Mouse (Mus musculus) thymus, postnatal 14 days (tissue): ENCODE measurements at regions not wholly inside any gene's neighbourhood (a gene's known extent, or its start where the extent isn't known, plus 50 kb on each side); places are given as distances from the start of the nearest gene placed in this dataset.

Source experiments
- DNase-seq: peaks from one replicate; pipeline ENCODE4 v3.0.0; 2021

DNA sequence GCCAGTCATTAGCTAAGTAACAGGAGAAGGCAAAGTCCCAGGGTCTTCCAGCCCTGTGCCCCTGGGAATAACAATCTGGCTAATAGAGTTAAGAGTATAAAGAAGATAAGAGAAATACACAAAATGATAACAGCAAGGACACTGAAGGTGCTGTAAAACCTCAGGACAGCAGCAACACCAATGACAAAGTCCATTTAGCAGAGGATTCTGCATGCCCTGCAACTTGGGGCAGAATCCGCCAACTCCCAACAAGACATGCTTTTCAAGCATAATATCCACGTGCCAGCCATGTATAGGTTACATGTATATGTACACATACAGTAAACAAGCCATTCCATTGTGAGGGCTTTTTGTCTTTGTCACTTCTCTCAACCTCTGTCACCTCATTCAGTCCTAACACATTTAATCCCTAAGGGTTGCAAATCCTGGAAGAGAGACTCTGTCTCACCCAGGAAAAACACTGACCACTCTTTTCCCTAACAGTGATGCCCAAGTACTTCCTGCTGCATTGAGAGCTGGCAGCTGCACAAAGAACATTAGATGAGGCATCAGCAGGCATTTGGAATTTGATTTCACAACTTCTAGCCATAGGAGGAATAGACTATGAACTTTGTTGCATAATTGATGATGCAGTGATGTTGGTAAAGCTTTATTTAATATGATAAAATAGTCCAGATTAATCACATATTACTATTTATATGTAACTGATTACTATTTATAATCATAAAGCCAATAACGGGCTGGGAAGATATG, 105.8 kb upstream of the Slc4a7 start:
- no peak for DNase-seq

DNA sequence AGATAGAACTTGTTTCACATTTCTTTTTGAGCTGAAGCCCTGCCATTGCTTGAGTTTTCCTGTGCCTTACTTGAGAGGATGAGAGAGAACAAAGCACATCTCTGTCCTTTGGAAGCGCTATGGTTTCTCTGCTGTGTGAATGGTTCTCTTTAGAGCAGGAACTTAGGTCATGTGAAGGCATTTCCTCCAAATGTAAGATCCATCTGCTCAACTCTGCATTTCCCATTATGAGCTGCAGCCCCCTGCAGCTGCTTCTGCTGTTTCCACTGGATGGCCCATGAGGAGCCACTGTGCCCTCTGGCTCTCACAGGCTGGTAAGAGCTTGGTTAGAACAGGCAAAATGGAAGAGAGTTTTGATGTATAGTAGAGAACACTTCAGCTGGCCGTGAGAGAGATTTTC, 102.5 kb upstream of the Slc4a7 start:
- no peak for DNase-seq

DNA sequence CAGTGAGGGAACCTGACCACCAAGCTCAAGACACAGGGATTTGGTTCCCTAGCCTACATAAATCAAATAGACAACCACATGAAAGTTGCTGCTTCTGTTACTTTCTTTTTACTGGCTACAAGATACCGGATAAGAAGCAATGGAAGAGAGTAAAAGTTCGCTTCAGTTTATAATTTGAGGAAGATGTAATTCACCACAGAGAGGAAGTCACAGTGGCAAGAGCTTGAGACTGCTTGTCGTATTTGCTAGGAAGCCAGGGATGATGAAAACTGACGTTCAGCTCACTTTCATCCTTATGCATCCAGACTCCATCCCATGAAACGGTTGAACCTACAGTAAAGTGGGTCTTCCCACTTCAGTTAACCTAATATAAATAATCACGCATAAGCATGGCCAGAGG, 102.1 kb upstream of the Slc4a7 start:
- DNase-seq = no peak

DNA sequence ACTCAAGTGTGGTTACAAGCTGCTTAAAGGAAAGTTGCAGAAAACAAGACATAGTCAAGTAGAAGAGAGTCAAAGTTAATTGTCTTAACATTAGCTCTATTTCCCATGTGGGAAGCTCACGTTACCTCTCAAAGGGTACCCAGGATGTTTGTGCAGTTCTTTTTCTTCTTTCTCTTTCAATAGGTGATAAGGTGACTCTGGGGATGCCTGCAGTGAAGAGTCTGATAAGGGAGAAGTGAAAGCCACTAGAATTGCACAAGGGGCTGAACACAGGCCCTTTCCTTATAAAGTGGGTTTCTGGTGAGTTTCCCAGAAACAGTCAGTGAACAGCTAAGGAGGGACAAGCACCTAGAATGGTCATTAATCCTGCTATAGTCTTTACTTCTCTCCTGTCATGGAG, 98.6 kb upstream of the Slc4a7 start:
- no peak for DNase-seq

DNA sequence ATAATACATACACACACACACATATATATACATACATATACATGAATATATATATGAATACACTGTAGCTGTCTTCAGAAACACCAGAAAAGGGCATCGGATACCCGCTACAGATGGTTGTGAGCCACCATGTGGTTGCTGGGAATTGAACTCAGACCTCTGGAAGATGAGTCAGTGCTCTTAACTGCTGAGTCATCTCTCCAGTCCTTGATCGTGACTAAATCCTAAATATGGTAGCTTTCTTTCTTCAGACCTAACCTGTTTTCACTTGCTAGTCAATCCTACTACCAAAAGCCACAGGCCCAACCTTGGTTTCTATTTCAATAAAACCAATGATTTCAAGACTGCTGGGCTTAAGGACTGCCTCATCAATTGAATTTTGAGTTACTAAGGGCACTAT, 95.0 kb upstream of the Slc4a7 start:
- no peak for DNase-seq

DNA sequence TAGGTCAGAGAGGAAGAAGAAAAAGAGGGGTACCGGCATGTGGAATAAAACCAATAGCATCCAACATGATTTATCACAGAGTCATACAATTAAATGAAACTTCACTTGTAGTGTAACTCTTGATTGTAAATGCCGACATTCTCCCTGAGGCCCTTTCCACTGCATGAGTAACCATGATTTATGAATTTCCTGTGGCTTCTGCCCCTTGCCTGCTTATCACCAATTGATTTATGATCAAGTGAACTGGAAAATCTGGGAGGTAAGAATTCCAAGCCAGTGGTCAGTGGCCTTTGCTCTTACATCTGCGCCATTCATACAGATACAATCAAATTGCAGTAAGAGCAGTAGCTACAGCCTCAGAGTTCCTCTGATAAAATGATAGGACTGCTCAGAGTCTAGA, 89.8 kb upstream of the Slc4a7 start:
- no peak for DNase-seq

DNA sequence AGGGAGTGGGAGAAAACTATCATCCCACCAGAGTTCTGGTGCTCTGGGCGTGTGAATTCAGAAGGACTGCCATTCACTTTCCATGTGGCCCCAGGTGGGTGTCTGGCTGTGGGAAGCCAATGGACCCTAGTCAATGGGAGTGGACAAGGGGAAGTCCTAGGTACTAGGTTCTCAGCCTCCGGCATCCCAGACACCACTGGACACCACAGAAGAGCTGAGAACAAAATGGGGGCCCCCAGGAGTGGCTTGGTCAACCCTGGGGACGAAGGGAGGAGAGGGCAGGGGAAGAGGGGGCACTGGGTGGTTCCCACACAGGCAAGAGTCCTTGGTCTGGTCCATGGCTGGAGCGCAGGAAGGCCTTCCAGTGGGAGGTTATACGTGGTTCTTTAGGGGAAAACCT, 81.8 kb upstream of the Slc4a7 start:
- no peak for DNase-seq

DNA sequence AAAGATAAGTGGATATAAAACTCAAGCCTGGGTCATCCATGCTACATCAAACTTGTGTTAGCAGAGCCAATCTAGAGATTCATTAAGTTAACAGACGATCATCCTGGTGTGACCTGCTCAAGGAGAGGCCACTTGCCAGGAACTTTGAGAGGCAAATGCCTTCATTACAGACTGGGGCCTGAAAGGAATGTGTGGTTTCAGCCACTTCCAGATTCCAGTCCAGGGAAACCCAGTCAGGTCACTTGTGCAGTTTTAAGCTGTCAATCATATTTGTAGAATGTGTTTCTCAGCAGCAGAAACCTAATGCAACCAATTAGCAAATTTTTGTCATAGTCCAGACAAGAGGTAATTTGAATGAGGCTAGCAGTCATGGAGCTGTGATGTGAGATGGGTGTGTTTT, 73.4 kb upstream of the Slc4a7 start:
- no peak for DNase-seq

DNA sequence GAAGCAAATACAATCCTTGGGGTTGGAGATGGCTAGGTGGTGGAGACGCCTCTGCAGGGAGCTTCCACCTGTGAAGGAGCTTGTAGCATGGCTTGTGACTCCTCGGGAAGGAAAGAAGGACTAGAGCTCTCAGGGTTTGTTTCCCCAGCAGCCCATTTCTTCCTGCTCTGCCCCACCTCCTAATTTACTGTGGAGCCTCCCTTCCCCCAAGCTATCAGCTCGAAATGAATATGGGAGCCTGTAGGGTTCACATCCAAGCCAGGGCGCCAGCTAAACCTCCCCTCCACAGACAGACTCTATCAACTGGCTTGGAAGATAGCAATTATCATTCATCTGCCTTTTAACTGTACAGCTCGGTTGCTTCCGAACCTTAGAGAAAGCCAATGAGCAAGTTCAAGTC, 70.3 kb upstream of the Slc4a7 start:
- no peak for DNase-seq

DNA sequence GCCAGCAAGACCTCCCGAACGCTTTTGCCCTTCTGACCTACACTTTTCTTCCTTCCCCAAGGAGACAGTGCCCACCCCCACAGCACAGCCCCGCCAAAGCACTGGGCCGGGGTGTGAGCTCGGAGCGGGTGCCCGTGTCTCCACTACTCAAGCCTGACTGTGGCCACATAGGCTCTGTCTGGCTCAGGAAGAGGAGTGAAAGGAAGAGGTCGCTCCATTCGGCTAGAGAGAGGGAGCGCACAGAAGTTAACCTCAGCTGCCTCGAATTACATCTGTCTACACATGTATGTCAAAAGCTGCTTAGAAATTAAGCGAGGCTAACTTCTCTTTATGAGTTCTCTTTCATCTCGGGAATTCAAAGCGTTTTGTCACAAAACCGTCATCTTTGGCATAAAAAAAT, 69.6 kb upstream of the Slc4a7 start:
- DNase-seq = peak; percentile 36

DNA sequence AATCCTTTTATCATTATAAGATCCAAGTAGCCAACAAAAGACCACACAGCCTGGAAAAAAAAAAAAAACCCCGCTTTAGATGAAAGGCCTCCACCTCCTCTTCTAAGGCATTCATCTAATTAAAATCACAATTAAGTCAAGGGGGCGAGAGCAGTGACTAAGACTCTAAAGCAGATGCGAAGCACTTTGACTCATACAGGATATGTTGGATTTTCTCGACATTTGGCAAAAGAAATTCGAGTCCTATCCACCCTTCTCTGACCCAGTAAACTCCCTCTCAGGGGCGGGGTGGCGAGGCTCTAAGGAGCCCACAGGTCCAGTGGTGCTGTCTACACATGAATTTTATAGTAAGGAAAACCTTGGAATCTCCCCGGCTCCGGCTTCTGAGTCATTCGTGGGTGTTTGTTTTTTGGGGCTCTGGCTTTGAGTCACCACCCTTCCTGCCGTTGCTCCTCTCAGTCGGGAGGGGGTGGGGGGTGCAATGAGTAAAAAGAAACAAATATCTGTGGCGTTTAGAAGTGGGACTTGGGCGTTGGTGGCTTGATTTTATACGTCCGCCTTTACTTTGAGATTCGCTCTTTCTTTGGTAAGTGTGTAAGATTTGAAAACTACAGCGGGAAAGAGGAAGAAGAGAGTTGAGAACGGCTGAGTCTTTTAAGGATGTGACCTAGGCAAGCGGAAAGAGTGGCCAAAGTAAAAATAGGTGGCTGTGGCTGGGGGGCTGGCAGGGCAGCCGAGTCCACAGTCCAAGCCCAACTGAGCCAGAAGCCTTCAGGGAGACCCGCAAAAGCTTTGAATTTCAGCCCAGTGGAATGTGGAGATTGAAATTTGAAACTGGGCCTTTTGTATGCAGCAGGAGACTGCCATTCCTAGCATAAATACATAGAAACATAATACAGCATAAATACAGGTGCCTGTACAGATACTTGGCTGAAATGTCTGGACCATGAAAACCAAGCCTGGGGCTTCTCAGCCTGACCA, 68.8 kb upstream of the Slc4a7 start:
- peak; percentile 54 for DNase-seq

DNA sequence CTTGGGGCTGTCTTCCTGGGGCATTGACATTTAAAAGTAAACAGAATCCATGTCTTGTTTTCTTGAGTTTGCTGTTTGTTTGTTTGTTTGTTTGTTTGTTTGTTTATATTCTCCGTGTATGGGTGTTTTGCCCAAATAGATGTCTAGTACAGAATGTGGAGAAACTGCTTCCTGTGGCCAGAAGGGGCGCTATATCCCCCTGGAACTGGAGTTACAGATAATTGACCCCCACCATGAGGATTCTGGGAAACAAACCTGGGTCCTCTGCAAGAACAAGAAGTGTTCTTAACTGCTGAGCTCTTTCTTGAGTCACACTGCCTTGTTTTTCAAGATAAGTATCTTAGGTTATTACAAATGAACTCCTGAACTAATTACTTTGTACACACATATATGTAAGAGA, 68.1 kb upstream of the Slc4a7 start:
- no peak for DNase-seq

DNA sequence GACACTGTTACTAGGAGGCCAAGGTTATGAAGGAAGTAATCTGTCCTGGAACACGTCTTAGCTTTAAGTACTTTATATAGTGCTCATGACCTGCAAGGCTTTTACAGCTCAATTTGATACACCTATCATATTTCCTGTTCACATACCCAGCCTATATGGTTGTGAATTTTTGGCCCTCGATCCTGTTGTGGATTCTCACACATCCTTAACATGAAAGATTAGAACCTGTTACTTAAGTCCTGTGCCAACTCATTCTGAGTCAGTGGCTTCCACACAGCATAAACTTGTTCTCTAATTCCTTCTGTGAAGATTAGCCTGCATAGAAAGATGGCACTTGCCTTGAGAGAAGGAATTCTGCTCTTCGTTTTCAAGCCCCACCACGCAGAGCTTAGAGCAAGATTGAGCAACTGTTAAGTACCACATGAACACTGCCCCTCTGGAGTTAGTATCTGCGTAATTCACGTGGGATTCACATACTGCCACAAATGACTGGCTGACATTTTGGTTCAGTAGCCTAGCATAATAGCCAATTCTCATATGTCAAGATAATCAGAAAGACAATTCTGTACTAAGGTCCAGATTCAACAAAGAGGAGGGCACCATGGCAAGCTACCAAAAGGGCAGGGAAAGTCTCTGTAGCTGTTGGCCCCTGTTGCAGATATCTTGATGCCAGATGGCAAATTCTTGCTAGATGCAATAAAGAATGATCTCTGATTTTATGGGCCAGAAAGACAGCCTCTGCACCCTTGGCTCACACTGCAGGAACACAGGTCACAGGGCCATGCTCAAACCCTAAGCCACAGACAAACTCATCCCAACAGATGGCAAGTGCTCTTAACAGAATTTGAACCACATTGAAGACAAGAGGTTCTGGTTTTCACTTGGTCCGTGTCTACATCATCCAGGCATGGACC, 62.7 kb upstream of the Slc4a7 start:
- no peak for DNase-seq

DNA sequence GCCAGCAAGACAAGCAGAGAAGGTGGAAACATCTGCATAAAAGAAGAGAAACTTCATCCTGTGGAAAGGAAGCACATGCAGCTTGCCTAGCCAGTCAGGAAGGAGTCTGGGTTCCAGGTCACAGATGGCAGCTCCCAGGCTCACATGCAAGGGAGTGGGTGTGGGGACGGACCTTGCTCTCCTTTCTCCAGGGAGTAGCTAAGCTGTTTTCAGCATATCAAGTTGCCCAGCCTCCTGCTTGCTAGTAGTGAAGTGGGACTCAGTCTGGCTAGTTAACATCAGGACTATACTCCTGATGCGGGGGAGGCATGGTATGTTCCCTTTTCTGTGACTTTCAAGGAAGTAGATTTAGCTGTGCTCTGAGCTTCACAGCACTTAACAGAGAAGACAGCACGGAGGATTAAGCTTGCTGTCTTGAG, 62.0 kb upstream of the Slc4a7 start:
- DNase-seq = no peak

DNA sequence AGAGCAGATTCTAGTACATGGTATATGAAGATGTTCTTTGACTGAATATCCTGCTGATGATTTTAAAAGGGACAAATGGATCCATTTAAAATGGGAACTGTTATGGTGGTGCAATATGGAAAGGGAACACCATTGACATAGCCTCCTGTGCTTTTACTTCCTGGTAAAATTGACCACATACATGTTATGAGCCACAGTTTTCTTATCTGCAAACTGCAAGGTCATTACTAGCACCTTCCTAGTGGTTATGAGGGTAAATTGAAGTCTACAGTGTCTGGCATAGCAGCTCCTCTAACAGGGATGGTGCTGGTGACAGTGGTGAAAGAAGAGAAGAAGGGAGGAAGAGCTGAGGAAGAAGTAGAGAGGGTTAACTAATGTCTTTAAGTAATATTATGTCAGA, 61.5 kb upstream of the Slc4a7 start:
- DNase-seq = no peak

DNA sequence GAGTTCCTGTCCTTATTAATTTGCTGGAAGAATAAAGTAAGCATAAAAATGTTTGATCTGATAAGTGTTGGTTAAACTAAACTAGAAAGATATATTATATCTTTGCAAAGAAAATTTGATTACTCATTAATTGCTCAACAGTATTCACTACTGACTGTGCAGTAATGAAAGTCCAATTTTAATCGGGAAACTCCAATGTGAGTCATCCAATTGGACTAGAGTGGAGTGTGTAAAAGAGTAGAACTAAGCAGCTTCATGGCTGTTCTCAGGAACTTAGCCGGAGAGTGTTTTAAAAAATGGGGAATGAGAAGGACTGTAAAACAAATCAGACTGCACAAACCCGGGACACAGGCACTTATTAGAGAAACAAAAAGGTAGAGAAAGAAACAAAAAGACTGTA, 58.5 kb upstream of the Slc4a7 start:
- no peak for DNase-seq

DNA sequence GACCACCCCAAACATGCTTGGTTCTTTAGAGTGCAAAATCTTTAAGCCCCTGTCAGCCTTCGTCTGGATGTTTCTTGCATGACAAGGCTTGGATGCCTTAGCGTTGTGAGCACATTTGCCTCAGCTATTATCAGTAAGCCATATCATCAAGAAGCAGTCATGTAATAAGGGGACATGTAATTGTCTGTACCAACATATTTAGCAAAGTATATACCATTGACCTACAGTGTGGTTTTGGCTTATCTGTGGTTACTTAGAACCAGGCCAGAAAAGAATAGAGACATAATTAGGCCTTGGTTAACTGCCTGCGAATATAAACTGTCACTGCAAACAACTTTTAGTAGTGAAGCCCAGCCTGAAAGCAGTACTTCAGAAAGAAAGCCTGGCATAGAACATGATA, 57.0 kb upstream of the Slc4a7 start:
- no peak for DNase-seq
